Mouse (Mus musculus) monocyte, adult 2 months (primary cell): ENCODE measurements at regions not wholly inside any gene's neighbourhood (a gene's known extent, or its start where the extent isn't known, plus 50 kb on each side); places are given as distances from the start of the nearest gene placed in this dataset.
A peak's percentile ranks its signal among the peaks of the same experiment; 100 is the strongest.
"Not testable (repeated sequence)": the region's sequence is repeated elsewhere in the genome, so short reads cannot be mapped to it uniquely, and the experiment has no call there.

Experiments used
- DNase-seq, 2 experiments: peaks; one replicate each; pipeline ENCODE4 v3.0.0; 2022; ENCODE audit warnings: low spot score in 2 of 2, low read depth in 1 of 2

DNA sequence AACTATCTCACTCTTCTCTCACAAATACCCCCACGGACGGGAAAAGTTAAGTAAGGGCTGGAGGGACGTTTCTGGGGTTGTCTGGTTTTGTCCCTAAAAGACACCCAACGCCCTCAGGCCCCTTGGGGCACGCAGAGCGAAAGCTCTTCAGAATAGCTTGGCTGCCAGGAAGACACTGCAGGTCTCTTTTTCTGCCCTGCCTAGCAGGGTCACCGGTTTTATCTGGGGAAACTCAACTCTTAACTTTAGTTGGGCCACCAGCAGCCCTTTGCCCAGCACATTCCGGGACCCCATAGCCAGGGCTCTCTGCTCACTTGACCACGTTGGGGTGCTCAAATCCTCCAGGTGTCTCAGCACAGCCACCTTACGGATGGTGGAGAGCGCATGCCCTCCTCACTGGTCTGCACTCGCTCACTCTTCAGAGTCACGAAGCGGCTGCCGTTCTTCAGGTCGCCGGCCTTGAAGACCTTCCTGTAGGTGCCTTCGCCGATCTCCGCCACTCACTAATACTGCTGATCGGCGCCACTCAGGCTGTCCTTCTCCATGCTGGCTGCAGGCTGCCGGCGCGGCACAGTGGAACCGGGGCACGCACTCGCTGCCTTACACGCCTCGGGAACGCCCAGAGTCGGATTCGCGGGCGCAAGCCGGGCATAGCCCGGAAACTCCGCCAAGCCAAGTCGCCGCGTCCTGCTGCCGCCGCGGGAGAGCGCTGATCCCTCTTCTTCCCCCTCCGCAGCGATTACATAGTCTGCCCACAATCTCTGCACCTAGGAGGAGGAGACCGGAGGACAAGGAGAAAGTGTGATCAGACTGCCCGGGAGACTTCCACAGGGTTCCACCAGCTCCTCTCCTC lies 83.0 kb downstream of the Ulbp1 start:
- no peak for DNase-seq

GRCm38 (mm10) chr10:7358791-7359190 lies 114.6 kb downstream of the Ulbp1 start:
- not testable (repeated sequence) for DNase-seq

DNA sequence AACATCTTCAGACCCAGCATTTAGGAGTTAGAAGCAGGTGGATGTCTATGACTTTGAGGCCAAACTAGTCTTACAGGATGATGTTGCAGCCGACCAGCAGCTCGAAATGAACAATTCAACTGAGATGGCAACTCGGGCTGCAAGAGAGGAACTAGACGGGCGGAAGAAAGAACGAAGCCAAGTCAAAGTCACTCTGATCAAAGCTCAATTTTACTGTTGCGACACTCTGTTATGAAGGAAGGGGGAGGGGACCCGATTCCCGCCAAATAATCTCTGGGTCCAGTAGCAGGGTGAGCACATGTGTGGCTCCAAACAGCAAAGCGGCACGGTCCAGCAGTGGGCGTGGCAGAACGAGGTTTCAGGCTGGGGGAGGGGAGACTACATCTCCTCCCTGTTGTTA lies 129.1 kb downstream of the Ulbp1 start:
- not testable (repeated sequence) for DNase-seq

GRCm38 (mm10) chr10:7343736-7344135 lies 129.7 kb downstream of the Ulbp1 start:
- DNase-seq: not testable (repeated sequence)

- DNase-seq: peak; percentile 1 to 3
Observed at GRCm38 (mm10) chr10:7333077-7333747, 121.2 kb upstream of the Cnksr3 start.

DNA sequence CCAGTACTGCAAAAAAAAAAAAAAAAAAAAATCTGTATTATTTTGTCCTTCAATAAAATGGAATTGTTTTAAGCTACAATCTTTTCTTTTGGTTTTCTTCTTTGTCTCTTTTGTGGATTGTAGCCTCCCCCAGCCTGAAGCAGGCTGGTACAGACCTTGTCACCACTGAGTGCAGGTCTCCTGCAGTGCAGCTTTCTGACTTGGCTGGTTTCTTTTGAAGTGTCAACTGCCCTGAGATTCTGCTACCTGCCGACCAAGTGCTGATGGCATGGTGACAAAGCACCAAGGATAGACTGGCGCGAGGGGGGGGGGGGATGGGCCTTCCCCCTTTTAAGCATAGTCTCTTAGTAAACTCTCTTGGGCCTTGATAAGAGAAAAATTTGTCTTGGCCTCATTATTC lies 116.2 kb upstream of the Cnksr3 start:
- DNase-seq: no peak

GRCm38 (mm10) chr10:7327046-7327445 lies 115.0 kb upstream of the Cnksr3 start:
- not testable (repeated sequence) for DNase-seq

DNA sequence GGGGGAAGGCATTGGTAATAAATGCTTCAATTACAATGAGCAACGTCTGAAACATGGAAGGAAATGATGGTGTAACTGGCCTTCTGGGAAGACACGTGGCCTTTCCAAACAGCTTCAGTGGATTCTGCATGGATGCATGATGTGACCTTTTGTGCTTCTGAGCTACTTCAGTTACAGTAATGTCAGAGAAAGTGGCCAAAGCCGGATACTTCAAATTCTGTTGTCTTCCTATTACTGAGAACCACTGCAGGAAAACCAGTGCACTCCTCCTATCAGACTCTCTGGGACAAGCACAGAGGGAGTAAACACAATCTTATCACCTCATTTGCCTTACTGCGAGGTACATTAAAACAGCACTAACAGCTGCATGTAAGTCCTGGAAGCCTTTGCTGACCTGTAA lies 113.0 kb upstream of the Cnksr3 start:
- DNase-seq: no peak

GRCm38 (mm10) chr10:7323258-7323657 lies 111.2 kb upstream of the Cnksr3 start:
- no peak for DNase-seq

DNA sequence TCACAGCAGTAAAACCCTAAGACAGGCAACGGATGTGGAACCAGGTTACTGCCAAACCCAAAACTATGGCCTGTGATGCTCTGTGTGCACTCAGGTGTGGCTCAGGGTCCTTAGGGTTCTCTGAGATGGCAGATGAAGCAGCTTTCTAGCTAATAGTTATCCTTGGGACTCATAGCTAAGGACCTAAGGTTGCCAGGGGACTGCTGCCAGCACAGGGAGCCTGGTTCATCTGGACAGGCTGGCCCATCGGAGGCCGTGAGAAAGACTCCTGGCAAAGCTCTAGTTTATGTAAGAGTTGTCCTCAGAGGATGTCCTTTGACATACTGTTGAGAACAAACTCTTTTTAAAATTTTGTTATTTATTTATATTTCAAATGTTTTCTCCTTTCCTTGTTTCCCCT lies 97.9 kb upstream of the Cnksr3 start:
- no peak for DNase-seq

DNA sequence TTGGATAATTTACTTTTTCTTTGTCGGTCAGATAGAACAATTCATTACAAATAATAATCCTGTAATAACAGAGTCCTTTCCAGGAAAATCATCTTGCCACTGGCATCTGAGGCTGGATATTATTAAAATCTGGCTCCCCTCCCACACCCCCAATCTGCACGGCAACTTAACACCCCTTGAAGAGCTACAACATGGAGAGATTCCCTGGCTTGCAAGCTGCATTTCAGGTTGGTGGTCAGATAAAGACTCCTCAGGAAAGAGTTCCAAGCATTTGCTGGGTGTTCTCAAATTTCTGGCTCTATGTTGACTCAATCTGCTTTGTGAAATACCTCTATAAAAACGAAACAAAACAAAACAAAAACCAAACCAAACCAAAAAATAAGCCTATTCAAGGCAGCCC lies 93.8 kb upstream of the Cnksr3 start:
- DNase-seq: not testable (repeated sequence)

- no peak for DNase-seq
Observed at GRCm38 (mm10) chr10:7298377-7298776, 86.3 kb upstream of the Cnksr3 start.

DNA sequence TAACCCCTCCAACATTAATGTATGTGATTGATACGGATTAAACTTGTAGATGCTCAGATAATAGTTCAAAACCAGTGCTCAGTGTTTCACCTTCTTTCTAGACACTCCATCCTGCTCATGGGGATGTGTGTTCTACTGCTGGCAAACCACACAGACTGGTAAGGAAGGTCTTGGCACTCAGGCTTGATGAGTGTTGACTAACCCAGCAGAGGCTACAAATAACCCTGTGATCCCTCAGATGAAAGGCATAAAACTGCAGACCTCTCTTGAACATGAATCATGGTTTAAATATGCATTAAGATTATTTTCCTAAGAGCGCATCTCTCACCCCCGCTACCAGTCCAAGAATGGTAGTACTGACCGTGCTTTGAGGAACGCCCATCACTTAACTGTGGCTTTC lies 83.9 kb upstream of the Cnksr3 start:
- DNase-seq: no peak

DNA sequence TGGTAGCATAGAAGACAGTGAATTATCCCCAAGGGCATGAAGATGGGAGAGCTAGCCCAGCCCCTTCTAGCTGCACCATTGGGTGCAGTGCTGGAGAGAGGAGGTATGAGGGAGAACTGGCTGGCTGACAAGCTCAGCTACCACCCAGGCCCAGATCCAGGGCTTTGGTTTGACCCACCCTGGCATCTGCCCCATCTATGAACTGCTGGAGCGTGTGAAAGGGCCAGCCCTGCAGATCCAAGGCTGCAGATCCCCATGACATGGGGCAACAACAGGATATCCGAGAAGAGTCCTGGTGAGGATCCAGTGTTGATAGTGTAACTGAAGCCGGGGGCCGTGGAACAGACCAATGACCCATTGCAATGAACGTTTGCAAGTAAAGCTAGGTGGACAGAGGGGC lies 81.2 kb upstream of the Cnksr3 start:
- DNase-seq: no peak

DNA sequence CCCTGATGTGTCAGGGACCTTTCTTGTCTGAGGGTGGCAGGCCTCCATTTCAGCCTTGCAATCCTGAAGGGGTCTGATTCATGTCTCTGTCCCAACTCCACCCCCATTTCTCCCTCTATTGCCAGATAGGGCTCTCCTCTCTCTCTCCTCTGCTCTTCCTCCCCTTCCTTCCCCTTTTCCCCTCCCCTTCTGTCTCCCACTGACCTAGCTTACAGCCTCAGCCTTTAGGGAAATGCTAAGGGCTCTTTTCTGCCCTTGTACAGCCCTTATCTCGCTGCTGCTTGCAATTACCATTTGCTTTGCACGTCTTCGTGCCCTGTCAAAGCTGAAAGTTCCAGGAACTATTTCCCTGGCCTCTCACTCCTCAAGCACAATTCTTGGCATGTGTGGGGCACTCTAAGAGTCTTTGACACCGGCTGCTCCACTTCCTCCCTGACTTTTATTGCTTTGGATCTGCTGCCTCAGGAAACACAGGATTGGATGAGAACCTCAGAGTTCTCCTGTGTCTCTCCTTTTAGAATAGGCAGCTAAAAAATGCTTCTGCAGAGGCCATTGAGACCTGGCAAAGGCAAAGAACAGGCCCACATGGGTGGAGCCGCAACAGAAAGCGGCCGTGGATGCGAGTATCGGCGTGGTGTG lies 77.9 kb upstream of the Cnksr3 start:
- no peak for DNase-seq

GRCm38 (mm10) chr10:7285112-7285905 lies 73.3 kb upstream of the Cnksr3 start:
- no peak for DNase-seq

GRCm38 (mm10) chr10:7280429-7280828 lies 68.4 kb upstream of the Cnksr3 start:
- DNase-seq: no peak

DNA sequence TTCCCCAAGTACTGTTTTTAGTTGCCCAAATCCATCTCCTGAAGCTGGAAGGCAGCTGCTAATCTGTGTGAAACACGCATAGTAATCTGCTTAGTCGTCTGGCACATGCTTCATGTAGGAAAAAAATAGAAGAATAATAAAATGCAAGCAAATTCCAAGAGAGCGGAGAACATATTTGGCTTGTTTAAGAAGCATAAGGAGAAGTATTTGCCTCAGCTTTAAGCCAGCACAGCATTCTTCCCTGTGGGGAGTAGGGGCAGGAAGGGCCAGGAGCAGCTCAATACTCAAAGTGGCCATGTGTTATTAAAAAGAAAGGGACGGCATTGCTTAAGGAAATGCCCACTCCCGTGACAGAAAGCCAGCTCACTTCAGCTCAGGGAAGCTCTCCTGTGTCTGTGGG lies 66.8 kb upstream of the Cnksr3 start:
- no peak for DNase-seq

GRCm38 (mm10) chr10:7275357-7275756 lies 63.3 kb upstream of the Cnksr3 start:
- no peak for DNase-seq

DNA sequence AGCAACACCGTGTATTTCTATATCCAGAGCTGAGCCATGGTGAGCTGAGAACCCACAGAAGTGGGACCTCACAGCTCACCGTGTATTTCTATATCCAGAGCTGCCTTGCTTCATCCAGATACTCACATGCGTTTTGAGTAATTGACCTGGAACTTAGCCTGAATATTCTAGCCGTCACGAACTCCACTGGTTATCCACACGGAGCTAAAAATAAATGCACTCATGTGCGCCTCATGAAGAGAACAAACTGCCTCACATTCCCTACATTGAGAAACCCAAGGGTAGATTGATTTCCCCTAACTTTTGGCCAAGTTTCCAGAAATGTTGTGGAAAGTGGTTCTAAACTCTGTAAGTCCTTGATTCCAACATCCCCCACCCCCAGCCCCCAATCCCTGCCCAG lies 62.4 kb upstream of the Cnksr3 start:
- DNase-seq: no peak

DNA sequence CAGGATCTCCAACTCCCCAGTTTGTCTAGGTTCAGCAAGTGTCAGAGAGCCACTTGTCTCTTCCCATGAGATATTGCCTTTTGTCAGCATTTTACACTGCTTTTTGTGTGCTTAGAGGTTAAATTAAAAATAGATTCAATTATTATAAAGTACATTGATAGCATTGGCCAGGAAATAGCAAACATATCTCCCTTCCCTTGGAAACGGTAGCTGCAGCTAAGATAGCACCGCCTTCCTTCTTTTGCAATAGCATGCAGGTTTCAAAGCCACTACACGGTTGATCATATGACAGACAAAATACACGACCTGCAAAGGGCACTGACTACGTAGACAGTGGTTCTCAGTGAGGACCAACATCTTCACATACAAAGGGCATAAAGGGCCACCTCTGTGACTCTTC lies 59.1 kb upstream of the Cnksr3 start:
- DNase-seq: no peak
